9 mouse cellular contexts compared by ENCODE assay signal in the genomic region with DNA sequence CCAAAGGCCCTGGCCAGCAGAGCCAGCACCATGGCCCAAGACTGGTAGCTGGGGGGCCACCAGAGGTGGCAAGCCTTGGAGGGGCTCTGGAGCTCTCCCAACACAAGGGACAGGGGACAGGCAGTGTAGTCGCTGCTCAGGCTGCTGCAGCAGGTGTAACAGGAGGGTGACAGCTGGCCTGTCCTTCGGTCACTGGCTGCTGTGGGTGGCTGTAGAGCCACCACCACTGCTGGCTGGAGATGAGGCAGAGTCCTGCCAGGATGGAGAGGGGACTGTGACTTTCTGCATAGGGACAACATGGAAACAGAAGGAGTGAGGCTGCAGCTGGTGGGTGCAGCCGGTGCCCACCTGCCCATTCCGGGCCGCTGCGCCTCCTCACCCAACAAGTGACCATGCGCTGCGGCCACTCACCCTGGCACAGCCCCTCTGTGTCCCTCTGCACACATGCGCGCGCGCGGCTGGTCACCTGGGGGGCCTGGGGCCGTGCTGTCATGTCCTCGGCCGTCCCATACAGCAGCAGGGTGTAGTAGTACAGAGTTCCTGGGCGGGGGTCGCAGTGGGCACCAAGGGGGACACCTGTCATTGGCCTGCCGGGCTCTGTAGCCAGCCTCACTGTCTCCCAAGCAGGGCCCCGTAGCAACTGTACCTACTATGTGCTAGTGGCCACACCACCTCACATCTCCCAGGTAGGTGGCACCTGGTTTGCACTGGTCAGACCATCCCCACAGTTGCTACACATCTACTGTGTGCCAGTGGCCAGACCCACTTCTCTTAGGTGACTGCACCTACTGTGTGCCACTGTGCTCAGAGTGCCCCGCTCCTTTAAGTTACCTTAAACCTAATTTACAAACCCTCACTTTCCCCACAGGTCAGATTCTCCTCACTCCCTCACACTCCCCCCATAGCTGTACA. TPM values are rescaled to one million over a fixed set of nuclear protein-coding genes. Genes with fewer than 3 reads are reported as not detected.
A peak's percentile ranks its signal among the peaks of the same experiment; 100 is the strongest.
DNase-seq lines count a peak whose midpoint lies in the region; ATAC-seq and TF ChIP-seq lines count a peak whose summit lies in the region.
"Had no signal": no experiment of that assay in that cellular context is flagged by ENCODE, and none has a peak within 500 bp of the region (broad histone marks: within the 10 kb centered on the region; RNA-seq: fewer than 3 reads in every experiment).

No protein-coding gene starts in this region.

- TF ChIP-seq EP300 in CH12.LX (IDR thresholded peaks at IDR 0.05; ENCODE audit: low read length) = no peak
- no peak for TF ChIP-seq EP300 in liver, embryonic 14.5 days (IDR thresholded peaks at IDR 0.05; ENCODE audit: low read depth)
- TF ChIP-seq EP300 in lung, postnatal 0 days (IDR thresholded peaks at IDR 0.05) = no peak

- no peak overlapping the region for H3K9ac ChIP-seq in heart, embryonic 13.5 days
- H3K9ac ChIP-seq in CH12.LX (ENCODE audit: insufficient read depth, low read depth) = no peak overlapping the region
- H3K9ac ChIP-seq in embryonic facial prominence, embryonic 14.5 days (ENCODE audit: low read depth, low read length) = no peak overlapping the region
- peak overlapping the region; percentile 60 for H3K9ac ChIP-seq in liver, embryonic 14.5 days (replicated peaks)
- no peak overlapping the region for H3K9ac ChIP-seq in lung, postnatal 0 days (replicated peaks; ENCODE audit: low read depth)

- no peak for ATAC-seq in heart, embryonic 13.5 days (ENCODE audit: extremely low read depth, insufficient number of reproducible peaks, low FRiP score, low TSS enrichment)
- ATAC-seq in embryonic facial prominence, embryonic 14.5 days (ENCODE audit: low read depth) = no peak
- ATAC-seq in liver, embryonic 14.5 days (ENCODE audit: insufficient read depth) = no peak
- no peak for ATAC-seq in lung, postnatal 0 days

- peaks cover 13% of the 10 kb centered on the region for H3K79me2 ChIP-seq in CH12.LX (replicated peaks; ENCODE audit: control insufficient read depth, extremely low read depth, insufficient read depth, poor library complexity, severe bottlenecking)

- H3K4me1 ChIP-seq in heart, embryonic 13.5 days = peaks cover 38% of the 10 kb centered on the region
- peaks cover 42% of the 10 kb centered on the region in 2 experiments for H3K4me1 ChIP-seq in CH12.LX (ENCODE audit: control insufficient read depth in 1 of 2, insufficient read depth in 2 of 2)
- H3K4me1 ChIP-seq in embryonic facial prominence, embryonic 14.5 days (ENCODE audit: control insufficient read depth, insufficient read depth, low read length) = peaks cover 8% of the 10 kb centered on the region
- H3K4me1 ChIP-seq in liver, embryonic 14.5 days (replicated peaks; ENCODE audit: control insufficient read depth in 2 of 2, insufficient read depth in 2 of 2, low read length in 1 of 2) = peaks cover 15 to 17% of the 10 kb centered on the region in 2 experiments
- H3K4me1 ChIP-seq in lung, postnatal 0 days (ENCODE audit: insufficient read depth, low read depth, low read length) = peaks cover 20% of the 10 kb centered on the region

- no peak for TF ChIP-seq CTCF in CH12.LX (conservative IDR thresholded peaks at IDR 0.05 in 1 of 2, IDR thresholded peaks at IDR 0.05 in 1 of 2; ENCODE audit: low read depth in 2 of 2, low read length in 2 of 2)
- no peak for TF ChIP-seq CTCF in liver, embryonic 14.5 days (IDR thresholded peaks at IDR 0.05; ENCODE audit: low read depth)
- TF ChIP-seq CTCF in lung, postnatal 0 days (IDR thresholded peaks at IDR 0.05) = no peak

- H3K4me3 ChIP-seq in heart, embryonic 13.5 days = peak overlapping the region; percentile 65; the same call in 1 of the 2 replicates
- peak overlapping the region; percentile 12 to 96 (median 95) for H3K4me3 ChIP-seq in CH12.LX (replicated peaks in 1 of 3; ENCODE audit: low read depth in 2 of 3, low read length in 2 of 3, poor library complexity in 1 of 3)
- peak overlapping the region; percentile 62; the same call in 1 of the 2 replicates for H3K4me3 ChIP-seq in embryonic facial prominence, embryonic 14.5 days (ENCODE audit: low read depth, low read length)
- H3K4me3 ChIP-seq in liver, embryonic 14.5 days (ENCODE audit: insufficient read depth in 1 of 2, low read depth in 2 of 2, low read length in 2 of 2) = peak overlapping the region; percentile 72 to 74
- no peak overlapping the region for H3K4me3 ChIP-seq in lung, postnatal 0 days (ENCODE audit: low read depth, low read length)

- intact Hi-C loops in heart, postnatal 36 days (cut with DNase I) = loop anchor here (2.0 kb wide), 1 partner anchor 27 kb away; the partner anchor contains the start of gene Apc2

- no peak for TF ChIP-seq RAD21 in CH12.LX (IDR thresholded peaks at IDR 0.05; ENCODE audit: low read depth, low read length)

- DNase-seq in heart, postnatal 36 days = no peak
- DNase-seq in CH12.LX (ENCODE audit: extremely low read depth) = no peak
- DNase-seq in embryonic facial prominence, embryonic 14.5 days (ENCODE audit: low spot score) = no peak
- DNase-seq in liver, embryonic 14.5 days (ENCODE audit: low read depth in 3 of 3, low spot score in 3 of 3) = no peak
- no peak for DNase-seq in layer of hippocampus, postnatal 14 days (ENCODE audit: low spot score in 2 of 2)
- no peak for DNase-seq in ovary, postnatal 36 days (ENCODE audit: low spot score)
- no peak for DNase-seq in lung, postnatal 0 days (ENCODE audit: low spot score)

- H3K36me3 ChIP-seq in heart, embryonic 13.5 days = peaks cover 20% of the 10 kb centered on the region
- peaks cover 20 to 26% of the 10 kb centered on the region in 2 experiments for H3K36me3 ChIP-seq in CH12.LX (replicated peaks in 1 of 2; ENCODE audit: control insufficient read depth in 1 of 2, insufficient read depth in 1 of 2, low read length in 1 of 2)
- peaks cover 10% of the 10 kb centered on the region; the same call in 1 of the 2 replicates for H3K36me3 ChIP-seq in embryonic facial prominence, embryonic 14.5 days (ENCODE audit: control insufficient read depth, insufficient read depth, low read length)
- H3K36me3 ChIP-seq in liver, embryonic 14.5 days (replicated peaks; ENCODE audit: control insufficient read depth, insufficient read depth, low read depth) = peaks cover 7% of the 10 kb centered on the region; the same call in 1 of the 2 replicates
- H3K36me3 ChIP-seq in lung, postnatal 0 days (ENCODE audit: insufficient read depth, low read length) = no peaks in the 10 kb centered on the region; the same call in 1 of the 2 replicates

- TF ChIP-seq POLR2A in CH12.LX (IDR thresholded peaks at IDR 0.05; ENCODE audit: low read depth, low read length) = no peak

- dilution Hi-C loops in CH12.LX (cut with MboI; ENCODE audit: extremely low pct_ligation_motif_present, extremely low pct_unique_long_range_greater_than_20kb, low sequenced_read_pairs) = no loop called here

- H3K4me2 ChIP-seq in heart, embryonic 13.5 days = peak overlapping the region; percentile 94
- H3K4me2 ChIP-seq in CH12.LX (ENCODE audit: insufficient read depth, low read depth, poor library complexity, severe bottlenecking) = peak overlapping the region; percentile 53; the same call in 1 of the 2 replicates
- peak overlapping the region; percentile 98 for H3K4me2 ChIP-seq in embryonic facial prominence, embryonic 14.5 days (ENCODE audit: low read depth, low read length)
- peak overlapping the region; percentile 96 for H3K4me2 ChIP-seq in liver, embryonic 14.5 days (ENCODE audit: low read depth)
- H3K4me2 ChIP-seq in lung, postnatal 0 days (replicated peaks; ENCODE audit: low read depth, low read length) = no peak overlapping the region

- H3K27ac ChIP-seq in heart, embryonic 13.5 days (replicated peaks) = no peak overlapping the region
- peak overlapping the region; percentile 81 for H3K27ac ChIP-seq in CH12.LX (ENCODE audit: insufficient read depth, low read depth)
- no peak overlapping the region for H3K27ac ChIP-seq in embryonic facial prominence, embryonic 14.5 days (replicated peaks; ENCODE audit: low read depth, low read length)
- H3K27ac ChIP-seq in liver, embryonic 14.5 days = peak overlapping the region; percentile 43
- H3K27ac ChIP-seq in lung, postnatal 0 days (ENCODE audit: low read length) = no peak overlapping the region

- in situ Hi-C loops in CH12.LX (cut with MboI; ENCODE audit: low pct_ligation_motif_present, low pct_unique_long_range_greater_than_20kb, low sequenced_read_pairs) = no loop called here

- 87% methylated on average over 21 of the region's 21 CpGs for WGBS in heart, embryonic 13.5 days
- 91% methylated on average over 16 of the region's 21 CpGs for WGBS in embryonic facial prominence, embryonic 14.5 days
- 82% methylated on average over 21 of the region's 21 CpGs for WGBS in liver, embryonic 14.5 days (ENCODE audit: insufficient replicate concordance)
- 93% methylated on average over 21 of the region's 21 CpGs for WGBS in lung, postnatal 0 days

- H3K27me3 ChIP-seq in heart, embryonic 13.5 days (replicated peaks) = peaks cover 48% of the 10 kb centered on the region
- H3K27me3 ChIP-seq in CH12.LX (replicated peaks) = peaks cover 20% of the 10 kb centered on the region
- H3K27me3 ChIP-seq in embryonic facial prominence, embryonic 14.5 days (replicated peaks; ENCODE audit: control insufficient read depth, insufficient read depth, low read length) = peaks cover 4% of the 10 kb centered on the region; the same call in 1 of the 2 replicates
- no peaks in the 10 kb centered on the region for H3K27me3 ChIP-seq in liver, embryonic 14.5 days (ENCODE audit: control insufficient read depth, insufficient read depth, low read length)
- H3K27me3 ChIP-seq in lung, postnatal 0 days (replicated peaks; ENCODE audit: insufficient read depth, low read length) = no peaks in the 10 kb centered on the region

- H3K9me3 ChIP-seq in heart, embryonic 13.5 days = no peaks in the 10 kb centered on the region
- H3K9me3 ChIP-seq in CH12.LX (replicated peaks; ENCODE audit: low read length) = no peaks in the 10 kb centered on the region
- no peaks in the 10 kb centered on the region for H3K9me3 ChIP-seq in embryonic facial prominence, embryonic 14.5 days (ENCODE audit: control insufficient read depth, low read length)
- H3K9me3 ChIP-seq in liver, embryonic 14.5 days (ENCODE audit: control insufficient read depth, low read length) = no peaks in the 10 kb centered on the region
- no peaks in the 10 kb centered on the region for H3K9me3 ChIP-seq in lung, postnatal 0 days (ENCODE audit: low read length)

RNA-seq across cellular contexts. Expression of gene 2310011J03Rik, which starts 1.6 kb away (rescaled TPM):
- 36.0 and 36.6 TPM in 2 replicates for polyA plus RNA-seq in heart, embryonic 13.5 days (2015; fragmentation: Nextera tagmentation; extraction: Ambion mirVana)
- 10 to 100 TPM; 13.8 to 15.1 TPM for total RNA-seq in heart, postnatal 36 days (2021)
- total RNA-seq in CH12.LX (2012; rRNA removed) (46.8 and 59.7 TPM in 2 replicates), CH12.LX (2014; rRNA removed) (35.6 and 37.5 TPM in 2 replicates)
- 34.6 and 38.9 TPM in 2 replicates for polyA plus RNA-seq in CH12.LX (2012; ENCODE audit: insufficient read length, low read depth)
- polyA plus RNA-seq in embryonic facial prominence, embryonic 14.5 days (2014; fragmentation: Nextera tagmentation; extraction: Ambion mirVana) = 38.5 and 46.3 TPM in 2 replicates
- 24.3 and 24.7 TPM in 2 replicates for polyA plus RNA-seq in liver, embryonic 14.5 days (2012; rRNA removed)
- polyA plus RNA-seq in liver, embryonic 14.5 days (2014; fragmentation: Nextera tagmentation; extraction: Ambion mirVana) = 29.4 and 29.5 TPM in 2 replicates
- 10 to 100 TPM; 20.4 to 23.1 TPM for total RNA-seq in layer of hippocampus, postnatal 14 days (2021)
- 58.4 and 64.8 TPM in 2 replicates for polyA plus RNA-seq in lung, postnatal 0 days (2015; fragmentation: Nextera tagmentation; extraction: Ambion mirVana)

RNA-seq across cellular contexts. Expression of gene Pcsk4, which starts 7.4 kb away (rescaled TPM):
- 1.8 and 2.1 TPM in 2 replicates for polyA plus RNA-seq in heart, embryonic 13.5 days (2015; fragmentation: Nextera tagmentation; extraction: Ambion mirVana)
- 1 to 10 TPM; 2.2 to 2.9 TPM for total RNA-seq in heart, postnatal 36 days (2021)
- total RNA-seq in CH12.LX (2012; rRNA removed) = 1.1 and 1.3 TPM in 2 replicates
- not detected in 2 replicates for total RNA-seq in CH12.LX (2014; rRNA removed)
- 0.46 TPM in 1 of 2 replicates, not detected in the other for polyA plus RNA-seq in CH12.LX (2012; ENCODE audit: insufficient read length, low read depth)
- polyA plus RNA-seq in embryonic facial prominence, embryonic 14.5 days (2014; fragmentation: Nextera tagmentation; extraction: Ambion mirVana) = 1.7 and 2.9 TPM in 2 replicates
- 6.6 and 7.2 TPM in 2 replicates for polyA plus RNA-seq in liver, embryonic 14.5 days (2012; rRNA removed)
- polyA plus RNA-seq in liver, embryonic 14.5 days (2014; fragmentation: Nextera tagmentation; extraction: Ambion mirVana) = 3.1 and 3.2 TPM in 2 replicates
- total RNA-seq in layer of hippocampus, postnatal 14 days (2021) = 1 to 10 TPM; 3.2 to 4.4 TPM
- polyA plus RNA-seq in lung, postnatal 0 days (2015; fragmentation: Nextera tagmentation; extraction: Ambion mirVana) = 3.4 and 3.7 TPM in 2 replicates
- total RNA-seq: neutrophil, adult 5-6 weeks had no signal

RNA-seq across cellular contexts. Expression of gene Reep6, which starts 7.8 kb away (rescaled TPM):
- 2.6 and 4.4 TPM in 2 replicates for polyA plus RNA-seq in heart, embryonic 13.5 days (2015; fragmentation: Nextera tagmentation; extraction: Ambion mirVana)
- total RNA-seq in heart, postnatal 36 days (2021) = 1 to 10 TPM; 2.7 TPM
- 1.7 and 5.0 TPM in 2 replicates for total RNA-seq in CH12.LX (2012; rRNA removed)
- total RNA-seq in CH12.LX (2014; rRNA removed) = 0.20 and 0.48 TPM in 2 replicates
- 5.2 and 7.5 TPM in 2 replicates for polyA plus RNA-seq in CH12.LX (2012; ENCODE audit: insufficient read length, low read depth)
- 5.6 and 7.5 TPM in 2 replicates for polyA plus RNA-seq in embryonic facial prominence, embryonic 14.5 days (2014; fragmentation: Nextera tagmentation; extraction: Ambion mirVana)
- 23.6 and 29.2 TPM in 2 replicates for polyA plus RNA-seq in liver, embryonic 14.5 days (2012; rRNA removed)
- polyA plus RNA-seq in liver, embryonic 14.5 days (2014; fragmentation: Nextera tagmentation; extraction: Ambion mirVana) = 55.3 and 59.5 TPM in 2 replicates
- total RNA-seq in layer of hippocampus, postnatal 14 days (2021) = 10 to 100 TPM; 10.1 to 10.6 TPM
- polyA plus RNA-seq in lung, postnatal 0 days (2015; fragmentation: Nextera tagmentation; extraction: Ambion mirVana) = 15.4 and 17.6 TPM in 2 replicates
- total RNA-seq: neutrophil, adult 5-6 weeks had no signal

RNA-seq across cellular contexts. Expression of gene Apc2, which starts 26.1 kb away (rescaled TPM):
- 0.90 and 0.94 TPM in 2 replicates for polyA plus RNA-seq in heart, embryonic 13.5 days (2015; fragmentation: Nextera tagmentation; extraction: Ambion mirVana)
- 1 to 10 TPM; 2.1 to 3.7 TPM for total RNA-seq in heart, postnatal 36 days (2021)
- total RNA-seq in CH12.LX (2012; rRNA removed) (0.13 TPM in 2 replicates), CH12.LX (2014; rRNA removed) (not detected in 2 replicates)
- 0.04 and 0.07 TPM in 2 replicates for polyA plus RNA-seq in CH12.LX (2012; ENCODE audit: insufficient read length, low read depth)
- 6.2 and 7.4 TPM in 2 replicates for polyA plus RNA-seq in embryonic facial prominence, embryonic 14.5 days (2014; fragmentation: Nextera tagmentation; extraction: Ambion mirVana)
- 0.04 and 0.16 TPM in 2 replicates for polyA plus RNA-seq in liver, embryonic 14.5 days (2012; rRNA removed)
- 0.04 TPM in 1 of 2 replicates, not detected in the other for polyA plus RNA-seq in liver, embryonic 14.5 days (2014; fragmentation: Nextera tagmentation; extraction: Ambion mirVana)
- total RNA-seq in layer of hippocampus, postnatal 14 days (2021) = 100 to 1,000 TPM; 131 to 133 TPM
- 0.57 and 0.85 TPM in 2 replicates for polyA plus RNA-seq in lung, postnatal 0 days (2015; fragmentation: Nextera tagmentation; extraction: Ambion mirVana)

RNA-seq across cellular contexts. Expression of gene Adamtsl5, which starts 26.3 kb away (rescaled TPM):
- 6.5 and 8.3 TPM in 2 replicates for polyA plus RNA-seq in heart, embryonic 13.5 days (2015; fragmentation: Nextera tagmentation; extraction: Ambion mirVana)
- total RNA-seq in heart, postnatal 36 days (2021) = 10 to 100 TPM; 75.9 to 83.8 TPM
- total RNA-seq in CH12.LX (2012; rRNA removed) (0.38 and 0.55 TPM in 2 replicates), CH12.LX (2014; rRNA removed) (0.16 and 0.27 TPM in 2 replicates)
- polyA plus RNA-seq in CH12.LX (2012; ENCODE audit: insufficient read length, low read depth) = 0.07 and 0.16 TPM in 2 replicates
- 5.8 and 6.3 TPM in 2 replicates for polyA plus RNA-seq in embryonic facial prominence, embryonic 14.5 days (2014; fragmentation: Nextera tagmentation; extraction: Ambion mirVana)
- 1.9 and 2.1 TPM in 2 replicates for polyA plus RNA-seq in liver, embryonic 14.5 days (2012; rRNA removed)
- 1.3 TPM in 2 replicates for polyA plus RNA-seq in liver, embryonic 14.5 days (2014; fragmentation: Nextera tagmentation; extraction: Ambion mirVana)
- 1 to 10 TPM; 2.0 to 2.8 TPM for total RNA-seq in layer of hippocampus, postnatal 14 days (2021)
- 6.4 and 7.3 TPM in 2 replicates for polyA plus RNA-seq in lung, postnatal 0 days (2015; fragmentation: Nextera tagmentation; extraction: Ambion mirVana)
- total RNA-seq: neutrophil, adult 5-6 weeks had no signal

Comparison
In these comparisons a context has a peak if more than half of its experiments do, and no peak if none do; other contexts are left out.
1. H3K27ac ChIP-seq: peak in CH12.LX (single experiment) and liver, embryonic 14.5 days (single experiment); none in heart, embryonic 13.5 days (single experiment), embryonic facial prominence, embryonic 14.5 days (single experiment) and lung, postnatal 0 days (single experiment).